Mouse (Mus musculus) liver, embryonic 14.5 days (tissue): ENCODE measurements around the gene Agxt2.

ENCODE experiments used
- CTCF ChIP-seq: IDR thresholded peaks from 2 replicates; pipeline ENCODE4 v1.5.1; 2016; ENCODE audit warnings: antibody characterized with exemption, low read depth, control low read depth
- EP300 ChIP-seq: IDR thresholded peaks from 2 replicates; pipeline ENCODE4 v1.6.1; 2016; ENCODE audit warnings: antibody characterized with exemption, low read depth

GRCm38 (mm10) chr15:10375404-10375803 lies 17.1 kb downstream of the Agxt2 start:
- TF ChIP-seq CTCF (no peak), EP300 (no peak)
